Mouse (Mus musculus): ENCODE results near the gene Slc35f4.

Slc35f4 gene

DNA sequence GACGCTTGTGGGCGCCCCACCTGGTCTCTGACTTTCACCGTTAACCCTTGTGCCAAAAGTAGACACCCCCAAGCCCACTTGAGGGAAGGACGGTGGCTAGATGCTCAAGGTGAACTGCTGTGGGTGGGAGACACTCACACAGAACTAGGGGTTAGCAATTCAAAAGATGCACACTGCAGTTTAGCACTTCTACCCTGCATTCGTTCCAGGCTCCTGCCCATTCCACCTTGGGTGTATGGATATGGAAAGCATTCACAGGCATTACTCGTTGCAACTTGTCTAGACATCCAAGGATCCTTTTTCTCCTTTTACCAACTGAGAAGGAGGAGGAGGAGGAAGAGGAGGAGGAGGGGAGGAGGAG lies at the start of gene Slc35f4:
TSS of gene Slc35f4 (minus strand) at position 116 of the 361 bp plus-strand sequence.
- DNase-seq (ENCODE audit: low spot score) = no peak

DNA sequence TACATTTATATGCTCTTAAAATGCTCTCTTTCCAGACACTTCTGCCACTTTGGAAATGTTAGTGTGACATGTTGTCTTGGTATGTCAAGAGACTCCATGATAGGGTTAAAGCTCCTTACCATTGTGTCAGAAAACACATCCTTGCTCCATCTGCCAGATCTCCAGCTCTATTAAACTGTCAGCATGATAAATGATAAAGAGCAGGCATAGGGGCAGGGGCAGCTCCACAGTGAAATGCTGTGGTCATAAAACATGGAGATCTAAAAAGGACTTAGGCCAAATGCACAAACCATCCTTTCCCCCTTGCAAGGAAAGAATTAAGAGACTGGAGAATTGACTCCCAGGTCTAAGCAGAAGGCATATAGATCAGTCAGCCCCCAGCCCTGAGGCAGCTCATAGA lies 42.5 kb upstream of the Slc35f4 start:
- peak; percentile 16 for DNase-seq (ENCODE audit: low spot score)

DNA sequence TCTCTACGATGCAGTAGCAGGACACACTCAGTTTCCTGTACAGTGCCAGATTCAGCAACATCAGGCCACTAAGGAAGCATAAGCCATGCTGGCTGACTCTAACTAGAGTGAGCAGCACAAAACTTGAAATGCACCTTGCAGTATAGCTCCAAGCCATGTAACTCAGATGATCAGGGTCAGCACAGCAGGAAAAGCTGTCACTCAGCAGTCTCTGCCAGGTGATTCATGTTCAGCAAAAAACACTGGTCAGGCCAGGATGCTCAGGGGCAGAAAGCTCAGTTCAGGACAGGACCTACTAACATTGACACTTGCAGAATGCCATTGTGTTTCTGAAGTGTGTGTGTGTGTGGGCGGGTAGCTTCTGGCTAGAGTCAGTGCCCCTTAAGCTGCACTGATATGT lies 34.9 kb upstream of the Slc35f4 start:
- DNase-seq (ENCODE audit: low spot score) = no peak

DNA sequence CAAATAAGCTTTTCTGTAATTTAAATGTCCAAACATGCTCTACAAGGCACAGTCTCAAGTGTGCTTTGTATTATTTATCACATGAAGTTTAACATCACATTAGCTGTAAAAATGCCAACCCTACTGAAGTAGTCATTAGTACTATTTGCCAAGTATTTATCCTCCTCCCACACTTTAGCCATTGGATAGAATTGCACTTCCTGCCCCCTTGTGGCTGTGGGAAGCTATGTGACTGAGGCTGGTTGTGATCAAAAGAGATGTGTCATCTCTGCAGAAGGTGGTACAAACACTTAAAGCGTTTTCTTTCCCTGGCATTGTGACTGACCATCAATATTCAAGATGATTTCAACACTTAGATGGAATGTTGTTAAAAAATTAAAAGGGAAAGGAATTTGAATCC lies 14.3 kb upstream of the Slc35f4 start:
- DNase-seq (ENCODE audit: low spot score) = peak; percentile 31

DNA sequence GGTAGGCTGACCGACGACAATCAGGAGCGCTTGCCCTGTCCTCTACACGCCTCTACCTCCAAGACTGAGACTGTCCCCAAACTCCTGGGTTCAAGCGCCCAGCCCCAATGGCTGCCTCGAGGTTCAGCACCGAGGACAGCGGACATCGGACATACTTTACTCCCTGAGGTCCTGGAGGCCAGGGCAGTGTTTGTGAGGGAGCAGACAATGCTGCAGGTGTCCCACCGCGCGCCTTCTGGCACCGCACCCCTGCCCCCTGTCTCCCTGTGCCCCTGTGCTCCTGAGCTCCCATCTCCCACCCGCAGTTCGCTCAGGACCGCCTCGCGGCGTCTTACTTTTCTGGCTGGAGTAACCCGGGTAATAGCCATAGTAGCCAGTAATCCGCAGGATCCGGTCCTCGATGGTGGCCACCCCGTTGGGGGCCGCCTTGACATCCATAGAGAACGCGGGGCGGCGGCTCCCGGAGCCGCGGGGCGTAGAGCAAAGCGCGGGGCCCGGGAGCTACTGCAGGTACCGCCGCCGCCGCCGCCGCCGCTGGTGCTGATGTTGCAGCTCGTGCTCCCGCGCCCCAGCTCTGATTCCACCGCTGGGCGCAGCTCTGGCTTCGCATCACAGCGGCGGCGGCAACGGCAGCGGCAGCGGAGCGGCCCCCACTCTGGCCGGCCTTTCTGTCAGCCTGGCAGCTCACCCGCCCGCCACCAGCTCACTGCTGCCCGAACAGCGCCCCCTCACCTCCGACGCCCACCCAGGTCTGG lies 493 bp downstream of the Slc35f4 start:
- no peak for DNase-seq (ENCODE audit: low spot score)

DNA sequence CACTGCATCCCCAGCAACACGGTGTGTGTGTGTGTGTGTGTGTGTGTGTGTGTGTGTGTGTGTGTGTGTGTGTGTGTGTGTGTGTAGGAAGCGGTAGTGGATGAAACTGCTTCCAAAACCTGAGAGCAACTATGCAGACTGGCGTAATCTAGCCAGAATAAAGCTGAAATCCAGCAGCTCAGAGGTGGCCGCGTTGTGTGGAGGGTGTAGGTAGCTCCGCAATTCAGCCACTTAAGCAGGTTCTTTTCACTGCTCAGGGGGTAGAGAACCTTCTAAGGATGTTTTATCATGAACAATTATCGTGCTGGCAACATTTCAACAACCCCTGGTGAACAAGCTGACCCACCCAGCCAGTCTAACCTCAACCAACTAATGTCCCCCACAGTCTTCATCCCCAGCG lies 1.2 kb downstream of the Slc35f4 start:
- DNase-seq (ENCODE audit: low spot score) = no peak

DNA sequence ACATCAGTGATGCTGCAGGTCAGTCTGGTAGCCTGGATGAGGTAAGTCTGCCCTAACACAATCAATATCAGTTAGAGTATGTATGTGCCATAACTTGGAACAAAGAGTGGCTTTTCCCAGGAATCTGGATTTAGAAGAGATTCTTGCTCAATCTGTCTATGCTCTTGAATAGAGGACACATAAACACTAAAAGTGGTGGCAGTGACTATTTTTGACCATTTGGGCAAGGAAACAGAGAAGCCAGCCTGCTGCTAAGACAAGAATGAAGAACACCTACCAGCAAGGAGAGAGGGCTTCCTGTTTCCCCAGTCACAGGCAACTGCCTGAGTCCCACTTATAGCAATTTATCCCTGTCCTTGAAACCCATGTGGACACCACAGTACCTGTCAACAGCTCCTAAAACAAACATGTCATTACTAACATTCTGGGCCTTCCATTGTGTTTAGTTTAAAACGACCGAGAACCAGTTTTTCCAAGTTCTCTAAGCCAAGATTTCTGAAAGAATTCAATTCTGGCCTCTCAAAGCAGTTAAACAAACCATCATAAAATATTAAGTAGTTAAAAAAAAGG lies 10.7 kb downstream of the Slc35f4 start:
- DNase-seq (ENCODE audit: low spot score) = no peak

DNA sequence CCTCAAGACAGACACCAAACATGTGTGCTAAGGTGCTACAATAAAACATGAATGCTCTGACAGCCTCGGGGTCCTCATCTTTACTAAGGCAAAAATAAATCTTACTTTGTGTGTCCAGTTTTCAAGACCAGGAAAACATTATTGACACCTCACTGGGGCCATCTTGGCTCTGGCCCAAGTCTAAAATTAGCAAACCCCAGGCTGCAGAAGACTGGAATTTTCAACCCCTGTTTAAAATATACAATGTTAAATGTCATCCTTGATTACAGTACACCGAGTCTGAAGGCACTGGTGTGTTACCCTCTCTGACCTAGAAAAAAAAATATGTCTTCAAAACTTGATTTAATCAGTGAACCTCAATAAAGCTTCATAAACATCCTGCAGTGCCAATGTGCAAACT lies 11.7 kb downstream of the Slc35f4 start:
- DNase-seq (ENCODE audit: low spot score) = no peak

DNA sequence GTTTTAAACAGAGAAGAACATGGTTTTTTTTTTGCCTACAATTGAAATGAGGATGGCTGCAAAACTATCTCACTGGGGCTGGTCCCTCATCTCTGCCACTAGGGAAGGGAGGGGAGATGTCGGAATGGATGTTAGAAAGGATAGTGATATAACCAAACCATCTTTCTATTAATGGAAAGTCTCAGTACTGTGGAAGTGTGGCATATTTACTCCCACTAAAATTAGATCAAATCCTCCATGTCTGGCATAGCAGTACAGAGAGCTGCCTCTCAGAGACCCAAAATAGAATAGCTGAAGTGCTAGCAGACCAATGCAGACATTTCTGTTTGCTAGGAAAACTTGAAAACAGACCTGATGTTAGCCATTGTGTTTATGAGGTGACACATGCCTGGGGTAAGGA lies 30.7 kb downstream of the Slc35f4 start:
- DNase-seq (ENCODE audit: low spot score) = no peak

DNA sequence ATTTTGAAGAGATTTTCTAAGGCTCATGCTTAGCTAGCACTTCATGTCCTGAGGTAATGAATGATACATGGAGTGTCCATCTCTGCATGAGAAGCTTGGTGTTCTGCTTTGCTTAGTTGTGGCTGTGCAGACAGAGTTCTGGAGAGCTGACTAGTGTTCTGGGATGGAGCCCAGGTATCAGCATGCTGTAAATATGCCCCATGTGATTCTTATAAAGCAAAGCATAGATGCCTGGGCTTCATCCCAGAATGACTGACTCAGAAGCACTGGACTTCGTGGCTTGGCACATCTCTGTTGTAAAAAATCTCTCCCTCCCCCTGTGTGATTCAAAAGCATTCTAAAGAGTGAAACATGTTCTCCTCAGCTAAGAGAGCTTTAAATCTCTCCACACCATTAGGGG lies 32.1 kb downstream of the Slc35f4 start:
- DNase-seq (ENCODE audit: low spot score) = peak; percentile 17

DNA sequence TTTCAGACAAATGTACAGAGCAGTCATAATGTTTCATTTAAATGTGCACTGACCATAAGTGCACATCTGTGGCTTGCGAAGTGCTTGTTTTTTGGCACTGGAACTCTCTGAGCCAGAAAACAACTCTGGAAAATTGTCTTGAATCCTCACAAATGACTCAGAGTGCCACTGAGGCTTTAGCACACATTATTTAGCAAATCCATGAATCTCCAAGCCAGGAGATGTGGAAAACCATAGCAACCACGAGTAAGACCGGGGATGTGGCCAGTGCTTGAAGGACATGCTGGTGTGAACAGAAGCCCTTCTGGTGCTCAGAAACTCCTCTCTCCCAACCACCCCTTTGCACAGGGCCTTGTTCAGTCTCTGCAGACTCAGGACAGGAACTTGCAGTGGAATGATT lies 33.3 kb downstream of the Slc35f4 start:
- no peak for DNase-seq (ENCODE audit: low spot score)

DNA sequence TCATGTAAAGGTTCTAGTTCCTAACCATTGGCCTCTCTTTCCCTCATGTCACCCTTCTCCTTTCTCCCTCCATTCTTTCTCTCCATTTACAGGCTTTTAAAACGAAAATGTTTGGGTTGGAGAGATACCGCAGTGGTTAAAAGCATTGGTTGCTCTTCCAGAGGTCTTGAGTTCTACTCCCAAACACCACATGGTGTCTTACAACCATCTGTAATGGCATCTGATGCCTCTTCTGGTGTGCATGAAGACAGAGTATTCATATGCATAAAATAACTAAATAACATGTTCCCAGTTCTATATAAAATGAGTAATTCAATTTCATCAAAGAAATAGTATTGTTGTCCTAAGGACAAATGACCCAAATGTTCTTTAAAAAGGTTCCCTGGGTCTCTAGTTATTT lies 49.2 kb downstream of the Slc35f4 start:
- DNase-seq (ENCODE audit: low spot score) = no peak

DNA sequence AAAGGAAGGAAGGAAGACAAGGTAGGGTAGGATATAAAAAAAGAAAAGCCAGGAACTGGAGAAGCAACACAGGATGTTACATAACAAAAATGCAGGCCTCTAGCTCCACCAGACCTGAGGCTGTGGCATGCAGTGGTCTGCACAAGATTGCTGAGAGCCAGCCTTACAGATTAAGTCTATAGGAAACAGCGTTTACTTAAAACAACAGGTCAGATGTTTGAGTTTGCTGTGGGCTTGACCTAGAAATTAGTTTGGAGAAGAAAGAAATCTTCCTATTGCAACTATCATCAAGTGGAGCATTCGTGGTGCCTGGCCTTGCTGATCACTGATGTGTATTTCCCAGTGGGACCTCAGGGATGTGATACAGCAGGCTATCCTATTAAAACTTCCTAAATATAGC lies 64.1 kb downstream of the Slc35f4 start:
- no peak for DNase-seq (ENCODE audit: low spot score)

DNA sequence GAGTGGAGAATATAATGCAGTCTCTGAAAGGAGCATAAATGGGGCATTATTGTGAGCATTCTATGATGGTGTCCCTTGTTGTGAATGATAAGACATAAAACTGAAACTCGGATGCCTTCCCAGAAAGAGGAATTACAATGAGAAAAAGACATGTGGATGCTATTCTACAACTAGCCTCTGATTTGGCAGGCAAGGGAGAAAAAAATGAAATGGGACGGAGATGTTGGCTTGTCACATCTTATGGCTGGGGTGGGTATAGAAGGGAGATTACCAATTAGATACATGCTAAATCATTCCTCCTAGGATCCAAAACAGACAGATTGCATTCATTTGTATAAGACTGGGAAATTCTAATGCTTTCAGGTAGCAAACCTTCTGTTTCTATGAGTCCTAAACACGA lies 65.0 kb downstream of the Slc35f4 start:
- DNase-seq (ENCODE audit: low spot score) = no peak

DNA sequence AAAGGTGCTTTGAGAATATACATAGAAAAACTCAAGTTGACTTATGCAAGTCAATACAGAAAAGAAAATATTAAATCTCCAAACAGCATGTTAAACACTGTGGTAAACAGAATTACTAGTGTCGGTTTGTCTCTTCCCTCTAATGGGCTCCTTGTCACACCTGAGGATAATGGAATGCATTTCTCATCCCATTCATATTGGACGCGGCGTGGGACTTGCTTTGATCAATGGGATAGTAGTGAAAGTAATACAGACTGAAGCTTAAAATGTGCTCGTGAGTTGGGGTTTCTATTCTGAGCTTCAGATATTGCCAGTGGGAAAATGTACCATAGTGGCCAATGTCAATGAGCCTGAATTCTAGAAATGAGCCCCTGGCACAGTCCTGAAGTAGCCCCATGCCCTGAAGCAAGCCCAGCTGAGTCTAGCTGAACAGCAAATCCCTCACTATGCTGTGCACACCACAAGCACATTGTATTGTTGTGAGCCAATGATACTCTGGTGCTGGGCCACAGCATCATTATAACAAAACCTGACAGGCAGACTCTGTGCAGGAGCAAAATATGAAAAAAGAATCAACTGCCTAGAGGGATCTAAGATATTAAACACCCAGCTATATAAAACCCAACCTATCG lies 71.4 kb downstream of the Slc35f4 start:
- DNase-seq (ENCODE audit: low spot score) = no peak

DNA sequence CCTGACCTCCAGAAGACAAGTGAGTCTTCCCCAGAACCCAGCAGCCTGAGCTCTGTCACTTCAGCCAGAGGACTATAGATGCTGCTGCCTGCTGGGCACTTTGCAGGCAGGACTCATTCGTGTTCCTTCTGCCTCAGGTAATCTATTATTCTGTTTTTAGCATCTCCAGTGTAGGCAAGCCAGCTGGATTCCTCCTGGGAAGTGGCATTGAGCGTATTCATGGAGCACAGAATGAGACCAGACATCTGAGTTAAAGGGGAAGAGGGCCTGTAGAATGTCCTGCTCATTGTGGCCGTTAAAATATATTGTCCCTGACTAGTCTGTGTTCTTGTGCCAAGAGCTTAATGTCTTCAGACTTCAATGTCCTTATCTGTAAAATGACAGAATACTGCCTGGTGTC lies 72.1 kb downstream of the Slc35f4 start:
- peak; percentile 11 for DNase-seq (ENCODE audit: low spot score)

DNA sequence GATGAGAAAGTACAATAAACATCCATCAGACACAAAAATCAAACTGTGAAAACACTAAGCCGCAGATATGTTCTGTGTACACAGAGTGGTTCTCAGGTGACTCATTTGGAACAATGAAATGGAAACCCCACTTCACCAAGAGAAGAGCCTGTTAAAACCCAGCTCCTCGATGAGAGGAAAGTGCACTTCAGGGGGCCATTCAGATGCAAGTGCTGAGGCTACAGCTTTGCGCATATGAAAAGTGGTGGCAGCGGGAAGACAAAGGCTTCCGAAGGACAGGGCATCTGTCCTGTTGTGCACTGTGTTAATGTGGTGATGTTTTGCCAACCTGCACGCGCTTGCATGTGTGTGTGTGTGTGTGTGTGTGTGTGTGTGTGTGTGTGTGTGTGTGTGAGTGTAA lies 78.2 kb downstream of the Slc35f4 start:
- no peak for DNase-seq (ENCODE audit: low spot score)

DNA sequence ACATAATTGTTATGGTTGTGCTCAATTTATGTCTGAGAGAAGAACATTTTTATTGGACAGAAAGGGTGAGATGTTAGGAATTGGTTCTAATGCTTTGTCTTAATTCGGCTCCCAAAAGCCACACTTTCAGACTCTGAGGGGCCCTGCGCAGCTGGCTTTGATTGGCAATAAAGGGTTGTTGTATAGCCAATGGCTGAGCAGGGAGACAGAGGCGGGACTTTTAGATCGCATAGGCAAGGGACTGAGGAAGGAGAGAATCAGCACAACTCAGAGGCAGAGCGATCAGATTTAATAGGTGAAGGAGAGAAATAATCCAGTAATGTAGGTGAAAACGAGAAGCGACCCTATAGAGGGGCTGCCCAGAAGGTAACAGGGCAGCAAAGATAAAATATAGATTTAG lies 79.4 kb downstream of the Slc35f4 start:
- DNase-seq (ENCODE audit: low spot score) = no peak

DNA sequence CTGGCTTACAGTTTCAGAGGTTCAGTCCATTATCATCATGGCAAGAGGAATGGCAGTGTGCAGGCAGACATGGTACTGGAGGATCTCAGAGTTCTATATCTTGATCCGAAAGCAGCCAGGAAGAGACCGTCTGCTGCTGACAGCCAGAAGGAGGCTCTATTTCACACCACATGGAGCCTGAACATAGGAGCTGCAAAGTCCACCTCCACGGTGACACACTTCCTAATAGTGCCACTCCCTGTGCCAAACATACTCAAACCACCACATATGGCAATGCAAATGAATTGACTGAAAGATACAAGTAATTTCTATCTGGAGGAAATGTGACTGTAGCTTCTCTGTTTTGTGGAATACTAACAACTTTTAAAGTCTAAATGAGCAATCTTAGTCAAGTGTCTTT lies 89.0 kb downstream of the Slc35f4 start:
- no peak for DNase-seq (ENCODE audit: low spot score)

DNA sequence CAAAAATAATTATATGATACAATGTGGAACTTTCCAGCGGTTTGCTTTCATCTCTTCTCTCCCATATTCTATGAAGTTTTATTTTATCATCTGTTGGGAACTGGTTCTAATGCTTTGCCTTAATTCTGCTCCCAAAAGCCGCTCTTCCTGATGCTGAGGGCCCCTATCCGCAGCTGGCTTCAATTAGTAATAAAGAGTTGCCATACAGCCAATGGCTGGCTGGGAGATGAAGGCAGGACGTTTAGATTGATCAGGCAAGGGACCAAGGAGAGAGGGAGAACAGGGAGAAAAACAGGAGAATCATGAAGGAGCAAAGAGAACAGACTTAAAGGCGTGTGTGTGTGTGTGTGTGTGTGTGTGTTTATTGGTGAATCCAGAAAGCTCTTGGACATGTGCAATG lies 94.0 kb downstream of the Slc35f4 start:
- DNase-seq (ENCODE audit: low spot score) = no peak

DNA sequence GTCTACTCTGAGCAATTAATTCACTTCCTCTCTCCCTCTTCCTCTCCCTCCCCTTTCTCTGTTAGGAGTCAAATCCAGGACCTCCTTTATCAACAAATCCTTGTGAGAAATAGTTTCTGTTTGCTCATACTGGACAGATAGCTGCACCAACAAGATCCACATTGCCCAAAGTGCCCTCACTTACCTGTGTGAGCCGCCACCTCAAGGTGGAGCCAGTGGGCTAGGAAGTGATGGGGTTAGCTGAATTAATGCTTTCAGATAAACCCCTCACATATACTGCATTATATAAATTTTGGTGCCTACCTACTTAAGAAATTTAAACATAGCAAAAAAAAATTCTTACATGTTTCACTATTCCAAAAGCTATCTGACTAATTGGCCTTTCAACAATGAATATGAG lies 133.4 kb downstream of the Slc35f4 start:
- no peak for DNase-seq (ENCODE audit: low spot score)

DNA sequence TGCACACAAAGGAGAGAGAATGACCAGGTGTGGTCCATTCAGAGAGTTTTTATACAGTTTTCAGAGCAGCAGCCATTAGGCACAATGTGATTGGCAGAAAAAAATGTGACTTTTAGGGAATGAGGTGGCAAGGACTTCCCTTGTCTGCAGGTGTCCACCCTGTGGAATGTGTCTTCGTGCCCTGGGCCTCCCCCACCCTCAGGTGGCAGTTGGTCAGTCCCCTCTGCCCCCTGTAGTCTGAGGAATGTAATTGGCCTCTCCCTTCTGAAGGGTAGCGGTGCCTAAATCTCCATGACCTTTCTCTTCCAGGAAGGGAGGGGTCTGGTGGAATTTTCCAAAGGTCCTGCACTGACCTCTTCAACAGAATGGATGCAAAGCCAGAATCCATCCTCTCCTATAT lies 163.7 kb downstream of the Slc35f4 start:
- no peak for DNase-seq (ENCODE audit: low spot score)

DNA sequence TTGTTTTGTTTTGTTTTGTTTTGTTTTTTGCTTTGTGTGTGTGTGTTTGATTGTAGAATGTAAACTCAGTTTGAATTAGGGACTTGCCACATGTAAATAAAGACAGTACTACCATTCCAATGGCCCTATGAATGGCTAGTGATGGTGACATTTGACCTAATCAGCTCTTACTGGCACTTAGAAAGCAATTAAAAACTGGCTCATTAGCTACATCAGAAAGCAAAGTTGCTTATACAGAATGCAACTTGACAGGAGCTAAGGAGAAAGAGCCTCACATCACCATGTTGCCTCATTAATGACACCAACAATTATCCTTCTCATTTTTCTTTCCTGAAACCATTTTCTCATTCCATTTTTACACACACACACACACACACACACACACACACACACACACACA lies 170.3 kb downstream of the Slc35f4 start:
- DNase-seq (ENCODE audit: low spot score) = no peak

DNA sequence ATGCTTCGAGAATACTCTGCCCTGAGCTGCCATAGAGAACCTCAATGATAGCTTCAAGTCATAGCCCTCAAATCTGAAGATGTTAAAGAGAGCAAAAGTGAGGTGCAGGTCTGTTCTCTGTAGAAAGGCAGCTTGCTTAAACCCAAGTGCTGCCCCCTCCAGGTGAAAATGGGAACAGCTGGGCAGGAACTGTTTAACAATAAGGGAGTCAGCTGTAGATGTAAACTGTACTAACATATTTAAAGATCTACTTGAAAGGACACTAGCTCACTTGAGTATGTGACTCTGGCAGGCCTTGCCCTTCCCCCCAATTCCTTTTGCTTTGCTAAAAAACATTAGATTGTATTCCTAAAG lies 177.0 kb downstream of the Slc35f4 start:
- peak; percentile 12 for DNase-seq (ENCODE audit: low spot score)
